Mouse (Mus musculus): ENCODE measurements at regions not wholly inside any gene's neighbourhood (a gene's known extent, or its start where the extent isn't known, plus 50 kb on each side); places are given as distances from the start of the nearest gene placed in this dataset.

GRCm38 (mm10) chr3:49527642-49528041 is 229.5 kb downstream of the Pcdh18 start:
- TF ChIP-seq CTCF (IDR thresholded peaks at IDR 0.05; ENCODE audit: insufficient read depth, low read depth, low read length) (no peak), POLR2A (IDR thresholded peaks at IDR 0.05; ENCODE audit: insufficient read depth, low read depth, low read length) (no peak)

Data from olfactory bulb, adult 2 months (tissue).